Mouse (Mus musculus) frontal cortex, postnatal 14 days (tissue): ENCODE data around the gene Gpr142.
A peak's percentile ranks its signal among the peaks of the same experiment; 100 is the strongest.

Experiments
- DNase-seq, 2 experiments: peaks; one replicate each; pipeline ENCODE4 v3.0.0; 2022; ENCODE audit warnings: low spot score in 2 of 2

The Gpr142 gene

DNA sequence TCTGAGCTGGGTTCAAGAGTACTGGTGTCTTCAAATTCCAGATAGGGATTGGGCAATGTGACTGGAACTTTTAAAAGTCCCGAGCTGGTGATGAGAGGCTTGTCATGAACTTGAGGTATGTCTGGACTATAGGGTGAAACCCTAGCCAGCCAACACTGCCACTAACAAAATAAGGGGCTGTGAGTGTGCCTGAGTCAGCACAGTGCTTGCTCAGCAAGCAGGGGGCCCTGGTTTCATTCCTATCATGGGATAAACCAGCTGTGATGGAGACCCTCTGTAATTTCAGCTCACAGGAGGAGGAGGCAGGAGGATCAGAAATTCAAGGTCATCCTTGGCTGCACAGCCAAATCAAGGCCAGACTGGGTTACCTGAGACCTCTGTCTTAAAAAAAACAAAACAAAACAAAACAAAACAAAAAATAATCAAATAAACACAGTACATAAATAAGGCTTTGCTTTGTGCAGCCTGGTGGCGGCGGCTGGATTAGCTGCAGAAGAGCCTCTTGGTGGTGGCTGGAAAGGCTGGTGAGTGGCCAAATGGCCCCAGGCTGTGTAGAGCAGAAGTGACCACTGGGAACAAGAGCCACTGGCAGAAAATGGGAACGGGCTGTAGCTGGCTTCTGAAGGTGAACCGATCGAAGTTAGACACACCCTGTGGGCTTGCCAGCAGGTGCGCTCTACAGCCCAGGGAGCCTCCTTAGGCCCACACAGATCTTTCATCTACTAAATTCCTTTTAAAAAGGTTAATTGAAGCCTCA, 45.9 kb downstream of the Gpr142 start:
- DNase-seq, result no peak

GRCm38 (mm10) chr11:114846336-114846735, 47.6 kb downstream of the Gpr142 start:
- DNase-seq, result no peak

- no peak for DNase-seq
These were observed 48.3 kb downstream of the Gpr142 start for GRCm38 (mm10) chr11:114847008-114847407.

- no peak for DNase-seq
These were observed 50.8 kb downstream of the Gpr142 start for GRCm38 (mm10) chr11:114849572-114849971.

- no peak for DNase-seq
These were observed 51.3 kb downstream of the Gpr142 start for GRCm38 (mm10) chr11:114850066-114850451.

DNA sequence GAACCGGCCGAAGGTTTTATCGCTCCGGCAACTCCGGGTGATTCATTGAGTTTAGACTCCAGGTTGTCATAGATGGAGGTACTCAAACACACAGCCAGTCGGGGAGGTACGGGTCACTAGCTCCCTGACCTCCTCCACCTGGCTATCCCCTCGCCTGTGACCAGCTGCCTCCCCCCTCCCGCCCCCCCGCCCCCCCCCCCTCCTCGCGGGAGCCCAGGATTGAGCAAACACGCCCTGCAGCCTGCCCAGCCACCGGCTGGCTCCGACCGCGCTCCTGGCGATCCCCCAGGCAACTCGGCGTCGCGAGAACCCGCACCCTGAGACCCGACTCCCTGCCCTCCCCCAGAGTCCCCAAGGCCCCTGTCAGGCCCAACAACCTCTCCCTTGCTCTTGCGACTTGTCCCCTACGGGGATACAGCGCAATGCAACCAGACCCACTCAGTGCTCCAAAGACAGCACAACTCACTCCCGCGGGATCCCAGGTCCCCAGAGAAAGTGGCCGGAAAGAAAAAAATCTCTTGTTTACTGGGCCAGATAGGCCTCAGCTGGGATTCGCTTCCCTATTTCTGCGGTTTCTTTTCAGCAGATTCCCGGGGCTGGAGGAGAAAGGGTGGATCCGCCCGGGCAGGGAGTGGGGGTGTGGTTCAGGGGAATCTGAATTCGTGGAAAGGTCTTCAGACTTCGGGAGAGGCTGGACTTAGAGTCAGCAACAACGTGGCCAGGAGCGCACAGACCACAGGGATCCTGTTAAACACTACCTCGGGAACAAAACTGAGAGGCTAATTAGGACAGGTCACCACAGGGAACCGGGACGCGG, 51.9 kb downstream of the Gpr142 start, which contains the start of gene Gprc5c:
TSS of gene Gprc5c (plus strand) at position 701 of the 817 bp plus-strand sequence.
- DNase-seq, result no peak

GRCm38 (mm10) chr11:114851269-114851607, 52.5 kb downstream of the Gpr142 start:
- DNase-seq, result no peak

GRCm38 (mm10) chr11:114851608-114852310, 53.0 kb downstream of the Gpr142 start:
- peak in 1 of 2 experiments; percentile 31 for DNase-seq

DNA sequence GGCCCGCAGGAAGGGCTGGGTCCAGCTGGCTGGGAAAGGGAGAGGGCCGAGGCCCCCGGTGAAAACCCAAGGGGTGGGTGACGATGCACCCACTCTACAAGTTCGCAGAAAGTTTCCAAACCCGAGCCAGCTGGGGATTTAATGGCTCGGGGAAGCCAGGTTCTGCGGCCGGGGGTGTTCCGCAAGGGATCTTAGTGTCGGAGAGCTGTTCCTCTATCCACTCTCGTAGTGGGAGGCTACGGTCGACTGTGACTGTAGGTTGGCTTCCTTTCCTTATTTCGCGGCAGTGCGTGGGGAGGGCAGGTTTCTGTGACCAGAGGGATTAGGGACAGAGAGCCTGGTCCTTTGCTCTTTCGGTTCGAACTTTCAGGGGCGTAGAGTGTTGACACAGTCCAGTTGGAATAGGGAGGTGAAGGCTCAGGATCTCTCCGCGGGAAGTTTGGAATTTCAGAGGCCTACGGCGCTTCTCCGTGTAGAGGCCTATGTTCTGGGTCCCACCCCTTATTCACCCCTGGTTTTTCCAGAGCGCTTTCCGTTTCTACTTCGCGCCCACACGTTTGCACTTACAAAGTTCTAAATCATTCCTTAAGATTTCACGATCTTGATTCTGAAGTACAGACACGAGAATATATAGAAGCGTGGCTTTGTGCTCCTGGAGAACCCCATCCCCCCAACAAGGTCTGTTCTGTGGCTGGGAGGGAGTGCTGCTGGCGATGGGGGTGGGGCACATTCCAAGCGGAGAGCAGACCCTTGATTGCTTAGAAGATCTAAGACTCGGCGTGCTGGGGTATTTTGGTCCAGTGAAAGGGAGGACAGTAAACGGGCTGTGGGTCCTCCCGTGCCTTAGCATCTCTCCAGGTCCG, 53.8 kb downstream of the Gpr142 start:
- DNase-seq, result no peak

- DNase-seq, result no peak
These were observed 54.6 kb downstream of the Gpr142 start for GRCm38 (mm10) chr11:114853174-114853838.

- no peak for DNase-seq
These were observed 55.9 kb downstream of the Gpr142 start for GRCm38 (mm10) chr11:114854581-114854980.

GRCm38 (mm10) chr11:114856125-114856524, 57.4 kb downstream of the Gpr142 start:
- no peak for DNase-seq
